8 mouse cellular contexts compared by ENCODE assay signal in the genomic region with DNA sequence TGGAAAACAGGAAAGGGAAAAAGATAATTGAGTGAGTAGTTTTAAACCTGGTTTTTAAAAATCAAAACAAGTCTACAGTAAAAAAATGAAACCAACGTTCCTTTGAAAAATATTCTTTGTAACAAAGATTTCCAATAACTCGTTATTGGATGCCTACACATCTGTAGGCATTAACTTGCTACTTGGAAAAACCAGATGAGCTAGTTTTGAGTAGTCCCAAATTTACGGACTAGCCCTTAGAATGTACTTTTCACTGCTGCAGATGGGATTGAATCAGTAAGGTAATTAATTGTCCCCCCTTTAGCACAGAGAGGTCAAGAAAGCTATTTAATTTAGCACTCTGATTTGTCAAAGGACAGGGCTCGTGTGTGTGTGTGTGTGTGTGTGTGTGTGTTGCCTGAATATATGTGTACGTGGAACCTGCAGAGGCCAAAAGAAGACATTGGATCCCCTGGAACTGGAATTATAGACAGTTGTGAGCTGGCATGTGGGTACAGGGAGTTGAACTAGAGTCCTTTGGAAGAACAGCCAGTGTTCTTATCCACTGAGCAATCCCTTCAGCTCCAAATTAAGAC. TPM values are rescaled to one million over a fixed set of nuclear protein-coding genes. Genes with fewer than 3 reads are reported as not detected.
DNase-seq lines count a peak whose midpoint lies in the region; ATAC-seq and TF ChIP-seq lines count a peak whose summit lies in the region.

No protein-coding gene starts in this region.

- H3K9ac ChIP-seq in kidney, embryonic 15.5 days: peak overlapping the region; percentile 74
- peak overlapping the region; percentile 83 for H3K9ac ChIP-seq in hindbrain, embryonic 13.5 days
- peak overlapping the region; percentile 31 for H3K9ac ChIP-seq in midbrain, embryonic 15.5 days

- H3K4me1 ChIP-seq in kidney, embryonic 15.5 days: peaks cover 15% of the 10 kb centered on the region
- peaks cover 30% of the 10 kb centered on the region for H3K4me1 ChIP-seq in hindbrain, embryonic 13.5 days (replicated peaks)
- H3K4me1 ChIP-seq in midbrain, embryonic 15.5 days: peaks cover 32% of the 10 kb centered on the region

- TF ChIP-seq POLR2A in brain, embryonic 14.5 days (IDR thresholded peaks at IDR 0.05; ENCODE audit: borderline replicate concordance, extremely low read depth, insufficient read depth, insufficient read length, poor library complexity, severe bottlenecking): no peak

- intact Hi-C loops in gastrocnemius, postnatal 14 days (cut with DNase I; ENCODE audit: low total_unique reads): loop anchor here (10.0 kb wide), 1 partner anchor 69 kb away; the partner anchor contains the start of gene Zfp146

- peak overlapping the region; percentile 98 for H3K27ac ChIP-seq in kidney, embryonic 15.5 days
- peak overlapping the region; percentile 98; the same call in 1 of the 2 replicates for H3K27ac ChIP-seq in hindbrain, embryonic 13.5 days
- H3K27ac ChIP-seq in midbrain, embryonic 15.5 days: peak overlapping the region; percentile 98; the same call in 1 of the 2 replicates

- no peaks in the 10 kb centered on the region for H3K9me3 ChIP-seq in kidney, embryonic 15.5 days (replicated peaks)
- no peaks in the 10 kb centered on the region for H3K9me3 ChIP-seq in hindbrain, embryonic 13.5 days
- no peaks in the 10 kb centered on the region for H3K9me3 ChIP-seq in midbrain, embryonic 15.5 days

- H3K4me2 ChIP-seq in kidney, embryonic 15.5 days: peak overlapping the region; percentile 60
- H3K4me2 ChIP-seq in hindbrain, embryonic 13.5 days: peak overlapping the region; percentile 61
- peak overlapping the region; percentile 55 for H3K4me2 ChIP-seq in midbrain, embryonic 15.5 days

- no peak for ATAC-seq in kidney, embryonic 15.5 days (replicated peaks; ENCODE audit: low FRiP score)
- no peak for ATAC-seq in hindbrain, embryonic 13.5 days (ENCODE audit: low FRiP score)
- ATAC-seq in midbrain, embryonic 15.5 days (replicated peaks): no peak
- ATAC-seq in megakaryocyte-erythroid progenitor cell, adult 5-6 weeks (replicated peaks; ENCODE audit: low FRiP score, low TSS enrichment, poor library complexity, severe bottlenecking): no peak

- peaks cover 28% of the 10 kb centered on the region for H3K36me3 ChIP-seq in kidney, embryonic 15.5 days
- peaks cover 31% of the 10 kb centered on the region for H3K36me3 ChIP-seq in hindbrain, embryonic 13.5 days
- H3K36me3 ChIP-seq in midbrain, embryonic 15.5 days (replicated peaks): peaks cover 17% of the 10 kb centered on the region

- TF ChIP-seq CTCF in brain, embryonic 14.5 days (IDR thresholded peaks at IDR 0.05; ENCODE audit: borderline replicate concordance, extremely low read depth, insufficient read depth, insufficient read length): no peak

- no peak for DNase-seq in kidney, postnatal 25 days
- peak; percentile 49 for DNase-seq in brain, embryonic 14.5 days (ENCODE audit: low read depth)
- no peak for DNase-seq in right cerebral cortex, postnatal 25 days
- no peak for DNase-seq in gastrocnemius, postnatal 14 days

- H3K4me3 ChIP-seq in kidney, embryonic 15.5 days (replicated peaks): peak overlapping the region; percentile 74
- H3K4me3 ChIP-seq in hindbrain, embryonic 13.5 days: peak overlapping the region; percentile 64
- H3K4me3 ChIP-seq in midbrain, embryonic 15.5 days: peak overlapping the region; percentile 76

- WGBS in kidney, embryonic 15.5 days: 6% methylated on average over 5 of the region's 5 CpGs
- WGBS in hindbrain, embryonic 13.5 days: 3% methylated on average over 5 of the region's 5 CpGs
- 3% methylated on average over 5 of the region's 5 CpGs for WGBS in midbrain, embryonic 15.5 days

- no peaks in the 10 kb centered on the region for H3K27me3 ChIP-seq in kidney, embryonic 15.5 days
- H3K27me3 ChIP-seq in hindbrain, embryonic 13.5 days: no peaks in the 10 kb centered on the region
- H3K27me3 ChIP-seq in midbrain, embryonic 15.5 days (replicated peaks): no peaks in the 10 kb centered on the region

RNA-seq across cellular contexts. Expression of gene Zfp260, which starts 1.1 kb away (rescaled TPM):
- 109 and 114 TPM in 2 replicates for polyA plus RNA-seq in kidney, embryonic 15.5 days (2015; fragmentation: Nextera tagmentation; extraction: Ambion mirVana)
- 44.0 and 50.7 TPM in 2 replicates for polyA plus RNA-seq in brain, embryonic 14.5 days (2012; rRNA removed)
- polyA plus RNA-seq in hindbrain, embryonic 13.5 days (2015; fragmentation: Nextera tagmentation; extraction: Ambion mirVana): 95.2 and 108 TPM in 2 replicates
- polyA plus RNA-seq in midbrain, embryonic 15.5 days (2015; fragmentation: Nextera tagmentation; extraction: Ambion mirVana): 81.9 and 83.5 TPM in 2 replicates
- 10.5 and 20.6 TPM in 2 replicates for total RNA-seq in megakaryocyte-erythroid progenitor cell, adult 5-6 weeks (2014; fragmentation: Nextera tagmentation)
- total RNA-seq in megakaryocyte-erythroid progenitor cell, adult 5-6 weeks (2017): 14.0 and 20.1 TPM in 2 replicates
- total RNA-seq in gastrocnemius, postnatal 14 days (2021): 10 to 100 TPM; 29.9 to 33.5 TPM

RNA-seq across cellular contexts. Expression of gene Zfp566, which starts 5.3 kb away (rescaled TPM):
- 12.2 and 15.9 TPM in 2 replicates for polyA plus RNA-seq in kidney, embryonic 15.5 days (2015; fragmentation: Nextera tagmentation; extraction: Ambion mirVana)
- 9.2 and 10.5 TPM in 2 replicates for polyA plus RNA-seq in brain, embryonic 14.5 days (2012; rRNA removed)
- polyA plus RNA-seq in hindbrain, embryonic 13.5 days (2015; fragmentation: Nextera tagmentation; extraction: Ambion mirVana): 19.2 and 19.6 TPM in 2 replicates
- 18.9 and 19.8 TPM in 2 replicates for polyA plus RNA-seq in midbrain, embryonic 15.5 days (2015; fragmentation: Nextera tagmentation; extraction: Ambion mirVana)
- total RNA-seq in megakaryocyte-erythroid progenitor cell, adult 5-6 weeks (2014; fragmentation: Nextera tagmentation): 7.1 and 16.8 TPM in 2 replicates
- 5.0 TPM in 2 replicates for total RNA-seq in megakaryocyte-erythroid progenitor cell, adult 5-6 weeks (2017)
- total RNA-seq in gastrocnemius, postnatal 14 days (2021): 1 to 10 TPM; 1.1 to 1.8 TPM

RNA-seq across cellular contexts. Expression of gene Gm26920, which starts 5.4 kb away (rescaled TPM):
- 1.1 and 2.4 TPM in 2 replicates for polyA plus RNA-seq in kidney, embryonic 15.5 days (2015; fragmentation: Nextera tagmentation; extraction: Ambion mirVana)
- 0.38 and 1.1 TPM in 2 replicates for polyA plus RNA-seq in brain, embryonic 14.5 days (2012; rRNA removed)
- 1.5 and 1.6 TPM in 2 replicates for polyA plus RNA-seq in hindbrain, embryonic 13.5 days (2015; fragmentation: Nextera tagmentation; extraction: Ambion mirVana)
- 3.6 and 3.9 TPM in 2 replicates for polyA plus RNA-seq in midbrain, embryonic 15.5 days (2015; fragmentation: Nextera tagmentation; extraction: Ambion mirVana)
- total RNA-seq in megakaryocyte-erythroid progenitor cell, adult 5-6 weeks (2014; fragmentation: Nextera tagmentation): 0.79 TPM in 1 of 2 replicates, not detected in the other
- total RNA-seq in megakaryocyte-erythroid progenitor cell, adult 5-6 weeks (2017): not detected in 2 replicates
- under 1 TPM in 1 of 2 experiments, not detected in 1; 0.80 TPM for total RNA-seq in gastrocnemius, postnatal 14 days (2021)

RNA-seq across cellular contexts. Expression of gene Zfp82, which starts 22.9 kb away (rescaled TPM):
- 3.9 and 5.5 TPM in 2 replicates for polyA plus RNA-seq in kidney, embryonic 15.5 days (2015; fragmentation: Nextera tagmentation; extraction: Ambion mirVana)
- 3.2 and 4.9 TPM in 2 replicates for polyA plus RNA-seq in brain, embryonic 14.5 days (2012; rRNA removed)
- 12.8 and 12.9 TPM in 2 replicates for polyA plus RNA-seq in hindbrain, embryonic 13.5 days (2015; fragmentation: Nextera tagmentation; extraction: Ambion mirVana)
- 12.9 and 13.4 TPM in 2 replicates for polyA plus RNA-seq in midbrain, embryonic 15.5 days (2015; fragmentation: Nextera tagmentation; extraction: Ambion mirVana)
- 4.6 and 6.8 TPM in 2 replicates for total RNA-seq in megakaryocyte-erythroid progenitor cell, adult 5-6 weeks (2014; fragmentation: Nextera tagmentation)
- 4.5 and 7.5 TPM in 2 replicates for total RNA-seq in megakaryocyte-erythroid progenitor cell, adult 5-6 weeks (2017)
- total RNA-seq in gastrocnemius, postnatal 14 days (2021): 1 to 10 TPM; 1.0 to 1.6 TPM

RNA-seq across cellular contexts. Expression of gene Zfp382, which starts 26.1 kb away (rescaled TPM):
- 8.6 and 8.7 TPM in 2 replicates for polyA plus RNA-seq in kidney, embryonic 15.5 days (2015; fragmentation: Nextera tagmentation; extraction: Ambion mirVana)
- polyA plus RNA-seq in brain, embryonic 14.5 days (2012; rRNA removed): 9.2 and 9.5 TPM in 2 replicates
- polyA plus RNA-seq in hindbrain, embryonic 13.5 days (2015; fragmentation: Nextera tagmentation; extraction: Ambion mirVana): 17.5 and 19.8 TPM in 2 replicates
- polyA plus RNA-seq in midbrain, embryonic 15.5 days (2015; fragmentation: Nextera tagmentation; extraction: Ambion mirVana): 23.4 and 24.9 TPM in 2 replicates
- total RNA-seq in megakaryocyte-erythroid progenitor cell, adult 5-6 weeks (2014; fragmentation: Nextera tagmentation): 2.5 and 2.8 TPM in 2 replicates
- total RNA-seq in megakaryocyte-erythroid progenitor cell, adult 5-6 weeks (2017): 1.6 and 2.4 TPM in 2 replicates
- 1 to 10 TPM; 1.6 to 2.9 TPM for total RNA-seq in gastrocnemius, postnatal 14 days (2021)

Comparison
In these comparisons a context has a peak if more than half of its experiments do, and no peak if none do; other contexts are left out.
1. H3K9ac ChIP-seq: peak in every context shown above with its lines; median percentile 83 in hindbrain, embryonic 13.5 days; 74 in kidney, embryonic 15.5 days; 31 in midbrain, embryonic 15.5 days.